ENCODE assay signal across 9 mouse cellular contexts in genomic region chr13:112678154-112678553, GRCm38 (mm10). TPM values are rescaled to one million over a fixed set of nuclear protein-coding genes. Genes with fewer than 3 reads are reported as not detected.
A peak's percentile ranks its signal among the peaks of the same experiment; 100 is the strongest.
DNase-seq lines count a peak whose midpoint lies in the region; ATAC-seq and TF ChIP-seq lines count a peak whose summit lies in the region.
"Had no signal": no experiment of that assay in that cellular context is flagged by ENCODE, and none has a peak within 500 bp of the region (broad histone marks: within the 10 kb centered on the region; RNA-seq: fewer than 3 reads in every experiment).

No protein-coding gene starts in this region.

- no peak overlapping the region for H3K9ac ChIP-seq in hindbrain, embryonic 11.5 days (ENCODE audit: low read depth, low read length)
- H3K9ac ChIP-seq in hindbrain, embryonic 12.5 days: no peak overlapping the region
- H3K9ac ChIP-seq in forebrain, embryonic 14.5 days (ENCODE audit: low read length): no peak overlapping the region

- ATAC-seq in hindbrain, embryonic 11.5 days (ENCODE audit: low FRiP score): no peak
- ATAC-seq in hindbrain, embryonic 12.5 days (ENCODE audit: low FRiP score): no peak
- no peak for ATAC-seq in forebrain, embryonic 14.5 days

- H3K36me3 ChIP-seq in hindbrain, embryonic 11.5 days (ENCODE audit: control insufficient read depth, insufficient read depth, low read length): no peaks in the 10 kb centered on the region
- peaks cover 6% of the 10 kb centered on the region; the same call in 1 of the 2 replicates for H3K36me3 ChIP-seq in hindbrain, embryonic 12.5 days
- H3K36me3 ChIP-seq in forebrain, embryonic 14.5 days (ENCODE audit: control insufficient read depth, insufficient read depth, low read length): no peaks in the 10 kb centered on the region

- peak; percentile 22 for DNase-seq in hindbrain, embryonic 11.5 days (ENCODE audit: low spot score)
- DNase-seq in spleen, adult 12 weeks (ENCODE audit: low spot score): peak; percentile 18
- no peak for DNase-seq in spleen, adult 18-20 months
- peak; percentile 65 for DNase-seq in thymus, postnatal 4 days
- DNase-seq in forebrain, embryonic 14.5 days (ENCODE audit: low spot score): no peak
- DNase-seq in left cerebral cortex, postnatal 36 days (ENCODE audit: low spot score in 2 of 2): no peak

- intact Hi-C loops in left cerebral cortex, postnatal 36 days (cut with DNase I): no loop called here

- H3K9me3 ChIP-seq in hindbrain, embryonic 11.5 days (ENCODE audit: control insufficient read depth, low read length): no peaks in the 10 kb centered on the region
- H3K9me3 ChIP-seq in hindbrain, embryonic 12.5 days (replicated peaks): no peaks in the 10 kb centered on the region
- no peaks in the 10 kb centered on the region for H3K9me3 ChIP-seq in forebrain, embryonic 14.5 days (replicated peaks; ENCODE audit: control insufficient read depth, low read length)

- TF ChIP-seq POLR2A in embryonic fibroblast, embryonic 13.5 days (IDR thresholded peaks at IDR 0.05; ENCODE audit: low read depth, low read length): no peak

- H3K27ac ChIP-seq in hindbrain, embryonic 11.5 days (ENCODE audit: low read depth, low read length): no peak overlapping the region
- no peak overlapping the region for H3K27ac ChIP-seq in hindbrain, embryonic 12.5 days
- H3K27ac ChIP-seq in embryonic fibroblast, embryonic 13.5 days (ENCODE audit: insufficient read depth, low read length): peak overlapping the region; percentile 41; the same call in 1 of the 2 replicates
- H3K27ac ChIP-seq in forebrain, embryonic 14.5 days (ENCODE audit: low read depth, low read length): no peak overlapping the region

- no peak overlapping the region for H3K4me2 ChIP-seq in hindbrain, embryonic 11.5 days (replicated peaks; ENCODE audit: low read depth, low read length)
- no peak overlapping the region for H3K4me2 ChIP-seq in hindbrain, embryonic 12.5 days (replicated peaks)
- no peak overlapping the region for H3K4me2 ChIP-seq in forebrain, embryonic 14.5 days (ENCODE audit: low read length)
- H3K4me2 ChIP-seq: midbrain, embryonic 11.5 days had no signal

- no peaks in the 10 kb centered on the region for H3K4me1 ChIP-seq in hindbrain, embryonic 11.5 days (replicated peaks; ENCODE audit: control insufficient read depth, insufficient read depth, low read length)
- no peaks in the 10 kb centered on the region for H3K4me1 ChIP-seq in hindbrain, embryonic 12.5 days
- peaks cover 5% of the 10 kb centered on the region for H3K4me1 ChIP-seq in embryonic fibroblast, embryonic 13.5 days (ENCODE audit: control insufficient read depth, insufficient read depth, low read length)
- H3K4me1 ChIP-seq in forebrain, embryonic 14.5 days (ENCODE audit: control insufficient read depth, insufficient read depth, low read length): no peaks in the 10 kb centered on the region

- no peaks in the 10 kb centered on the region for H3K27me3 ChIP-seq in hindbrain, embryonic 11.5 days (ENCODE audit: control insufficient read depth, insufficient read depth, low read length)
- H3K27me3 ChIP-seq in hindbrain, embryonic 12.5 days: no peaks in the 10 kb centered on the region
- H3K27me3 ChIP-seq in forebrain, embryonic 14.5 days (replicated peaks; ENCODE audit: control insufficient read depth, insufficient read depth, low read length): no peaks in the 10 kb centered on the region

- WGBS in hindbrain, embryonic 11.5 days: 90% methylated on average over 4 of the region's 4 CpGs
- WGBS in hindbrain, embryonic 12.5 days: 87% methylated on average over 4 of the region's 4 CpGs
- 93% methylated on average over 4 of the region's 4 CpGs for WGBS in forebrain, embryonic 14.5 days

- H3K4me3 ChIP-seq in hindbrain, embryonic 11.5 days (ENCODE audit: low read depth, low read length): no peak overlapping the region
- no peak overlapping the region for H3K4me3 ChIP-seq in hindbrain, embryonic 12.5 days
- H3K4me3 ChIP-seq in embryonic fibroblast, embryonic 13.5 days (ENCODE audit: insufficient read depth, low read length): no peak overlapping the region
- H3K4me3 ChIP-seq in forebrain, embryonic 14.5 days (ENCODE audit: low read depth, low read length): no peak overlapping the region

- TF ChIP-seq CTCF in embryonic fibroblast, embryonic 13.5 days (IDR thresholded peaks at IDR 0.05; ENCODE audit: borderline replicate concordance, insufficient read depth, low read length): no peak

RNA-seq across cellular contexts. Expression of gene Slc38a9, which starts 17.6 kb away (rescaled TPM):
- 18.9 and 25.2 TPM in 2 replicates for polyA plus RNA-seq in hindbrain, embryonic 11.5 days (2014; fragmentation: Nextera tagmentation; extraction: Ambion mirVana)
- polyA plus RNA-seq in hindbrain, embryonic 12.5 days (2016; fragmentation: Nextera tagmentation; extraction: Ambion mirVana): 22.9 and 25.2 TPM in 2 replicates
- 10.2 and 11.5 TPM in 2 replicates for polyA plus RNA-seq in embryonic fibroblast, embryonic 13.5 days (2011; ENCODE audit: insufficient read length, low read depth, missing spikeins)
- polyA plus RNA-seq in forebrain, embryonic 14.5 days (2014; fragmentation: Nextera tagmentation; extraction: Ambion mirVana): 16.8 and 21.7 TPM in 2 replicates
- total RNA-seq in left cerebral cortex, postnatal 36 days (2021): 10 to 100 TPM; 18.3 to 28.3 TPM

RNA-seq across cellular contexts. Expression of gene Ddx4, which starts 25.9 kb away (rescaled TPM):
- polyA plus RNA-seq in hindbrain, embryonic 11.5 days (2014; fragmentation: Nextera tagmentation; extraction: Ambion mirVana): 0.83 and 0.88 TPM in 2 replicates
- polyA plus RNA-seq in hindbrain, embryonic 12.5 days (2016; fragmentation: Nextera tagmentation; extraction: Ambion mirVana): 0.71 and 0.98 TPM in 2 replicates
- 0.23 and 0.49 TPM in 2 replicates for polyA plus RNA-seq in embryonic fibroblast, embryonic 13.5 days (2011; ENCODE audit: insufficient read length, low read depth, missing spikeins)
- polyA plus RNA-seq in forebrain, embryonic 14.5 days (2014; fragmentation: Nextera tagmentation; extraction: Ambion mirVana): 0.70 and 0.93 TPM in 2 replicates
- total RNA-seq in left cerebral cortex, postnatal 36 days (2021): 1 to 10 TPM; 1.4 to 1.6 TPM

Comparison
In these comparisons a context has a peak if more than half of its experiments do, and no peak if none do; other contexts are left out.
1. DNase-seq: peak in hindbrain, embryonic 11.5 days (single experiment), spleen, adult 12 weeks (single experiment) and thymus, postnatal 4 days (single experiment); none in spleen, adult 18-20 months (0 of 2), forebrain, embryonic 14.5 days (single experiment) and left cerebral cortex, postnatal 36 days (0 of 2).